In genomic region chr10:93305946-93306345, GRCm38 (mm10) we compare ENCODE assay signal across 15 mouse cellular contexts. TPM values are rescaled to one million over a fixed set of nuclear protein-coding genes. Genes with fewer than 3 reads are reported as not detected.
DNase-seq lines count a peak whose midpoint lies in the region; ATAC-seq and TF ChIP-seq lines count a peak whose summit lies in the region.
"Had no signal": no experiment of that assay in that cellular context is flagged by ENCODE, and none has a peak within 500 bp of the region (broad histone marks: within the 10 kb centered on the region; RNA-seq: fewer than 3 reads in every experiment).

No protein-coding gene starts in this region.

- 49% methylated on average over 6 of the region's 6 CpGs for WGBS in kidney, adult 2 months

- no peaks in the 10 kb centered on the region for H3K27me3 ChIP-seq in kidney, adult 2 months (replicated peaks; ENCODE audit: control insufficient read depth, insufficient read depth, low read length)

- no peak for ATAC-seq in monocyte, adult 5-6 weeks (replicated peaks; ENCODE audit: insufficient number of reproducible peaks, low FRiP score, low TSS enrichment, poor library complexity, severe bottlenecking)
- ATAC-seq: forebrain, embryonic 14.5 days; intestine, postnatal 0 days had no signal

- no peaks in the 10 kb centered on the region for H3K4me1 ChIP-seq in kidney, adult 2 months (ENCODE audit: control insufficient read depth, insufficient read depth, low read length)
- H3K4me1 ChIP-seq in embryonic fibroblast, embryonic 13.5 days (ENCODE audit: control insufficient read depth, insufficient read depth, low read length), result peaks cover 19% of the 10 kb centered on the region

- peak overlapping the region; percentile 57 for H3K27ac ChIP-seq in kidney, adult 2 months (ENCODE audit: insufficient read depth, low read depth, low read length)
- peak overlapping the region; percentile 85 for H3K27ac ChIP-seq in embryonic fibroblast, embryonic 13.5 days (ENCODE audit: insufficient read depth, low read length)
- H3K27ac ChIP-seq: liver, embryonic 13.5 days had no signal

- H3K4me3 ChIP-seq in kidney, adult 2 months (ENCODE audit: insufficient read depth, low read depth, low read length), result no peak overlapping the region
- H3K4me3 ChIP-seq in embryonic fibroblast, embryonic 13.5 days (ENCODE audit: insufficient read depth, low read length), result peak overlapping the region; percentile 5; the same call in 1 of the 2 replicates
- H3K4me3 ChIP-seq: liver, embryonic 13.5 days had no signal

- H3K36me3 ChIP-seq in kidney, adult 2 months (ENCODE audit: control insufficient read depth, insufficient read depth, low read length), result no peaks in the 10 kb centered on the region
- H3K36me3 ChIP-seq: liver, embryonic 13.5 days had no signal

- TF ChIP-seq POLR2A in kidney, adult 2 months (IDR thresholded peaks at IDR 0.05; ENCODE audit: low read depth, low read length), result no peak
- TF ChIP-seq POLR2A in embryonic fibroblast, embryonic 13.5 days (IDR thresholded peaks at IDR 0.05; ENCODE audit: low read depth, low read length), result no peak

- no peak for TF ChIP-seq CTCF in kidney, adult 2 months (conservative IDR thresholded peaks at IDR 0.05; ENCODE audit: insufficient read depth, insufficient read length, low read depth, low read length)
- no peak for TF ChIP-seq CTCF in embryonic fibroblast, embryonic 13.5 days (IDR thresholded peaks at IDR 0.05; ENCODE audit: borderline replicate concordance, insufficient read depth, low read length)

- DNase-seq in kidney, adult 2 months, result no peak
- DNase-seq in kidney, postnatal 36 days, result no peak
- DNase-seq in 3134 (ENCODE audit: extremely low read depth, insufficient read length, low spot score) (peak; percentile 74), 416B (ENCODE audit: low read depth) (peak; percentile 74)
- DNase-seq in cerebellum, adult 11-12 months, result no peak
- DNase-seq: adrenal gland, adult 8-10 months; cerebellum, adult 18-20 months; gastrocnemius, postnatal 25 days; layer of hippocampus, postnatal 36 days; liver, embryonic 13.5 days; thymus, postnatal 25 days had no signal

RNA-seq across cellular contexts. Expression of gene Elk3, which starts 5.0 kb away (rescaled TPM):
- 27.5 and 28.1 TPM in 2 replicates for polyA plus RNA-seq in kidney, adult 2 months (2012; rRNA removed)
- 86.5 and 103 TPM in 2 replicates for polyA plus RNA-seq in embryonic fibroblast, embryonic 13.5 days (2011; ENCODE audit: insufficient read length, low read depth, missing spikeins)
- 46.4 to 62.2 TPM (median 61.7 TPM) in 3 replicates for total RNA-seq in monocyte, adult 5-6 weeks (2017)

Comparison
In these comparisons a context has a peak if more than half of its experiments do, and no peak if none do; other contexts are left out.
1. DNase-seq: peak in 3134 (single experiment) and 416B (single experiment); none in kidney, adult 2 months (single experiment), kidney, postnatal 36 days (0 of 2) and cerebellum, adult 11-12 months (single experiment).